Mouse (Mus musculus): ENCODE data around the gene Gng8.

- TF ChIP-seq CTCF (IDR thresholded peaks at IDR 0.05; ENCODE audit: control insufficient read depth, insufficient read depth, insufficient replicate concordance, low read depth, low read length) = no peak
- no peak for TF ChIP-seq POLR2A (IDR thresholded peaks at IDR 0.05; ENCODE audit: control insufficient read depth, low read depth, low read length)
Observed at GRCm38 (mm10) chr7:16851636-16852035, 40.0 kb upstream of the Gng8 start.

Data from testis, adult 2 months (tissue).